9 mouse cellular contexts compared by ENCODE assay signal in genomic region chr4:43724764-43725163, GRCm38 (mm10). TPM values are rescaled to one million over a fixed set of nuclear protein-coding genes. Genes with fewer than 3 reads are reported as not detected.
A peak's percentile ranks its signal among the peaks of the same experiment; 100 is the strongest.
DNase-seq lines count a peak whose midpoint lies in the region; ATAC-seq and TF ChIP-seq lines count a peak whose summit lies in the region.
"Had no signal": no experiment of that assay in that cellular context is flagged by ENCODE, and none has a peak within 500 bp of the region (broad histone marks: within the 10 kb centered on the region; RNA-seq: fewer than 3 reads in every experiment).

No protein-coding gene starts in this region.

- no peaks in the 10 kb centered on the region for H3K36me3 ChIP-seq in hindbrain, postnatal 0 days (ENCODE audit: insufficient read depth, low read length)
- no peaks in the 10 kb centered on the region for H3K36me3 ChIP-seq in hindbrain, embryonic 16.5 days (ENCODE audit: control insufficient read depth, insufficient read depth, low read length)
- no peaks in the 10 kb centered on the region for H3K36me3 ChIP-seq in embryonic facial prominence, embryonic 10.5 days (replicated peaks)
- H3K36me3 ChIP-seq: embryonic facial prominence, embryonic 15.5 days; limb, embryonic 13.5 days had no signal

- peak; percentile 73 for DNase-seq in hindbrain, postnatal 0 days (ENCODE audit: low spot score)
- peak; percentile 83 for DNase-seq in 3T3-L1 (ENCODE audit: low read depth, low spot score)
- DNase-seq in CD4-positive helper T cell, adult 2 months (ENCODE audit: low read depth, low spot score): peak; percentile 21
- DNase-seq in embryonic facial prominence, embryonic 10.5 days (ENCODE audit: low spot score): peak; percentile 34
- DNase-seq in mesoderm, embryonic 11.5 days (ENCODE audit: low read depth, low spot score): peak; percentile 64
- no peak for DNase-seq in spleen, postnatal 4 days (ENCODE audit: low spot score in 2 of 2)

- H3K27me3 ChIP-seq in hindbrain, postnatal 0 days (ENCODE audit: insufficient read depth, low read length): no peaks in the 10 kb centered on the region
- no peaks in the 10 kb centered on the region for H3K27me3 ChIP-seq in hindbrain, embryonic 16.5 days (replicated peaks; ENCODE audit: control insufficient read depth, insufficient read depth, low read length)
- no peaks in the 10 kb centered on the region for H3K27me3 ChIP-seq in embryonic facial prominence, embryonic 10.5 days (replicated peaks; ENCODE audit: low read depth, poor library complexity, severe bottlenecking)
- H3K27me3 ChIP-seq: embryonic facial prominence, embryonic 15.5 days; limb, embryonic 13.5 days had no signal

- TF ChIP-seq CTCF in hindbrain, postnatal 0 days (IDR thresholded peaks at IDR 0.05; ENCODE audit: low read depth): peak; percentile 78

- WGBS in hindbrain, postnatal 0 days: 32% methylated on average over 1 of the region's 1 CpGs
- 56% methylated on average over 1 of the region's 1 CpGs for WGBS in hindbrain, embryonic 16.5 days
- WGBS in embryonic facial prominence, embryonic 10.5 days: 47% methylated on average over 1 of the region's 1 CpGs

- H3K4me3 ChIP-seq in hindbrain, postnatal 0 days (ENCODE audit: low read length): no peak overlapping the region
- no peak overlapping the region for H3K4me3 ChIP-seq in hindbrain, embryonic 16.5 days (ENCODE audit: low read length)
- H3K4me3 ChIP-seq in embryonic facial prominence, embryonic 10.5 days: no peak overlapping the region
- H3K4me3 ChIP-seq: embryonic facial prominence, embryonic 15.5 days; limb, embryonic 13.5 days had no signal

- H3K9me3 ChIP-seq in hindbrain, postnatal 0 days (ENCODE audit: low read length): no peaks in the 10 kb centered on the region
- no peaks in the 10 kb centered on the region for H3K9me3 ChIP-seq in hindbrain, embryonic 16.5 days (ENCODE audit: control insufficient read depth, low read length)
- no peaks in the 10 kb centered on the region for H3K9me3 ChIP-seq in embryonic facial prominence, embryonic 10.5 days
- H3K9me3 ChIP-seq: embryonic facial prominence, embryonic 15.5 days; limb, embryonic 13.5 days had no signal

- no peak overlapping the region for H3K27ac ChIP-seq in hindbrain, postnatal 0 days
- H3K27ac ChIP-seq in hindbrain, embryonic 16.5 days (ENCODE audit: low read depth, low read length): no peak overlapping the region
- no peak overlapping the region for H3K27ac ChIP-seq in embryonic facial prominence, embryonic 10.5 days (replicated peaks)
- H3K27ac ChIP-seq: embryonic facial prominence, embryonic 15.5 days; limb, embryonic 13.5 days had no signal

- H3K9ac ChIP-seq in hindbrain, postnatal 0 days (replicated peaks; ENCODE audit: low read length): no peak overlapping the region
- no peak overlapping the region for H3K9ac ChIP-seq in hindbrain, embryonic 16.5 days (ENCODE audit: low read depth, low read length)
- H3K9ac ChIP-seq: embryonic facial prominence, embryonic 15.5 days; limb, embryonic 13.5 days had no signal

- no peak for ATAC-seq in hindbrain, postnatal 0 days
- ATAC-seq in hindbrain, embryonic 16.5 days: no peak

- H3K4me2 ChIP-seq in hindbrain, postnatal 0 days (ENCODE audit: low read depth, low read length): no peak overlapping the region
- no peak overlapping the region for H3K4me2 ChIP-seq in hindbrain, embryonic 16.5 days (ENCODE audit: low read length)
- H3K4me2 ChIP-seq: embryonic facial prominence, embryonic 15.5 days; limb, embryonic 13.5 days had no signal

- H3K4me1 ChIP-seq in hindbrain, postnatal 0 days (ENCODE audit: insufficient read depth, low read length): no peaks in the 10 kb centered on the region
- H3K4me1 ChIP-seq in hindbrain, embryonic 16.5 days (ENCODE audit: control insufficient read depth, insufficient read depth, low read depth, low read length): no peaks in the 10 kb centered on the region
- peaks cover 29% of the 10 kb centered on the region for H3K4me1 ChIP-seq in embryonic facial prominence, embryonic 10.5 days

RNA-seq across cellular contexts. Expression of gene Hrct1, which starts 2.2 kb away (rescaled TPM):
- 0.73 and 1.8 TPM in 2 replicates for total RNA-seq in hindbrain, postnatal 0 days (2014; rRNA removed)
- 0.70 and 0.92 TPM in 2 replicates for polyA plus RNA-seq in hindbrain, postnatal 0 days (2015; fragmentation: Nextera tagmentation; extraction: Ambion mirVana)
- polyA plus RNA-seq in hindbrain, embryonic 16.5 days (2015; fragmentation: Nextera tagmentation; extraction: Ambion mirVana): 0.49 and 0.75 TPM in 2 replicates
- polyA plus RNA-seq in embryonic facial prominence, embryonic 10.5 days (2016; fragmentation: Nextera tagmentation; extraction: Ambion mirVana): 0.14 TPM in 1 of 2 replicates, not detected in the other

RNA-seq across cellular contexts. Expression of gene Spaar, which starts 5.1 kb away (rescaled TPM):
- 0.10 and 0.22 TPM in 2 replicates for total RNA-seq in hindbrain, postnatal 0 days (2014; rRNA removed)
- 0.08 and 0.13 TPM in 2 replicates for polyA plus RNA-seq in hindbrain, postnatal 0 days (2015; fragmentation: Nextera tagmentation; extraction: Ambion mirVana)
- polyA plus RNA-seq in hindbrain, embryonic 16.5 days (2015; fragmentation: Nextera tagmentation; extraction: Ambion mirVana): 0.04 TPM in 1 of 2 replicates, not detected in the other
- polyA plus RNA-seq in embryonic facial prominence, embryonic 10.5 days (2016; fragmentation: Nextera tagmentation; extraction: Ambion mirVana): 0.06 TPM in 1 of 2 replicates, not detected in the other

RNA-seq across cellular contexts. Expression of gene Olfr71, which starts 14.7 kb away (rescaled TPM):
- not detected in 2 replicates for total RNA-seq in hindbrain, postnatal 0 days (2014; rRNA removed)
- polyA plus RNA-seq in hindbrain, postnatal 0 days (2015; fragmentation: Nextera tagmentation; extraction: Ambion mirVana): not detected in 2 replicates
- 0.11 TPM in 1 of 2 replicates, not detected in the other for polyA plus RNA-seq in hindbrain, embryonic 16.5 days (2015; fragmentation: Nextera tagmentation; extraction: Ambion mirVana)
- not detected in 2 replicates for polyA plus RNA-seq in embryonic facial prominence, embryonic 10.5 days (2016; fragmentation: Nextera tagmentation; extraction: Ambion mirVana)
- polyA plus RNA-seq: embryonic facial prominence, embryonic 15.5 days; limb, embryonic 13.5 days had no signal

RNA-seq across cellular contexts. Expression of gene Olfr70, which starts 24.2 kb away (rescaled TPM):
- total RNA-seq in hindbrain, postnatal 0 days (2014; rRNA removed): 0.36 TPM in 1 of 2 replicates, not detected in the other
- not detected in 2 replicates for polyA plus RNA-seq in hindbrain, postnatal 0 days (2015; fragmentation: Nextera tagmentation; extraction: Ambion mirVana)
- 0.06 TPM in 1 of 2 replicates, not detected in the other for polyA plus RNA-seq in hindbrain, embryonic 16.5 days (2015; fragmentation: Nextera tagmentation; extraction: Ambion mirVana)
- 0.07 TPM in 1 of 2 replicates, not detected in the other for polyA plus RNA-seq in embryonic facial prominence, embryonic 10.5 days (2016; fragmentation: Nextera tagmentation; extraction: Ambion mirVana)
- polyA plus RNA-seq: embryonic facial prominence, embryonic 15.5 days; limb, embryonic 13.5 days had no signal

RNA-seq across cellular contexts. Expression of gene Olfr159, which starts 46.0 kb away (rescaled TPM):
- not detected in 2 replicates for total RNA-seq in hindbrain, postnatal 0 days (2014; rRNA removed)
- not detected in 2 replicates for polyA plus RNA-seq in hindbrain, postnatal 0 days (2015; fragmentation: Nextera tagmentation; extraction: Ambion mirVana)
- polyA plus RNA-seq in hindbrain, embryonic 16.5 days (2015; fragmentation: Nextera tagmentation; extraction: Ambion mirVana): not detected in 2 replicates
- polyA plus RNA-seq in embryonic facial prominence, embryonic 10.5 days (2016; fragmentation: Nextera tagmentation; extraction: Ambion mirVana): not detected in 2 replicates
- polyA plus RNA-seq: embryonic facial prominence, embryonic 15.5 days; limb, embryonic 13.5 days had no signal

Comparison
In these comparisons a context has a peak if more than half of its experiments do, and no peak if none do; other contexts are left out.
1. DNase-seq: peak in hindbrain, postnatal 0 days (single experiment), 3T3-L1 (single experiment), CD4-positive helper T cell, adult 2 months (single experiment), embryonic facial prominence, embryonic 10.5 days (single experiment) and mesoderm, embryonic 11.5 days (single experiment); none in spleen, postnatal 4 days (0 of 2).